Mouse (Mus musculus): ENCODE data around the gene Rab33b. TPM values are rescaled to one million over a fixed set of nuclear protein-coding genes. Genes with fewer than 3 reads are reported as not detected.

The Rab33b gene
- polyA plus RNA-seq, 1 experiment from 2014 or later: 33.7 TPM

- Histone ChIP-seq H3K27ac (ENCODE audit: low read length) (no peak overlapping the region), H3K36me3 (ENCODE audit: control insufficient read depth, insufficient read depth) (no peaks in the 10 kb centered on the region), H3K4me2 (ENCODE audit: low read length) (no peak overlapping the region), H3K9me3 (ENCODE audit: control insufficient read depth, low read length) (no peaks in the 10 kb centered on the region), H3K4me1 (replicated peaks; ENCODE audit: control insufficient read depth, insufficient read depth, low read length) (peaks cover 5% of the 10 kb centered on the region; the same call in 1 of the 2 replicates), H3K4me3 (replicated peaks; ENCODE audit: low read length) (no peak overlapping the region), H3K9ac (replicated peaks; ENCODE audit: low read depth, low read length) (no peak overlapping the region), H3K27me3 (replicated peaks; ENCODE audit: control insufficient read depth, insufficient read depth, low read length) (no peaks in the 10 kb centered on the region)
- WGBS: 94% methylated on average over 4 of the region's 4 CpGs
- no peak for ATAC-seq
These were observed 16.2 kb downstream of the Rab33b start for GRCm38 (mm10) chr3:51499876-51500275.

- Histone ChIP-seq H3K36me3 (ENCODE audit: control insufficient read depth, insufficient read depth) (no peaks in the 10 kb centered on the region), H3K4me1 (replicated peaks; ENCODE audit: control insufficient read depth, insufficient read depth, low read length) (peaks cover 5% of the 10 kb centered on the region; the same call in 1 of the 2 replicates)
These were observed 20.7 kb downstream of the Rab33b start for GRCm38 (mm10) chr3:51504385-51504952.

GRCm38 (mm10) chr3:51505465-51505864, 21.7 kb downstream of the Rab33b start:
- Histone ChIP-seq H3K9me3 (ENCODE audit: control insufficient read depth, low read length) (no peaks in the 10 kb centered on the region), H3K4me3 (replicated peaks; ENCODE audit: low read length) (no peak overlapping the region), H3K27ac (ENCODE audit: low read length) (no peak overlapping the region), H3K27me3 (replicated peaks; ENCODE audit: control insufficient read depth, insufficient read depth, low read length) (no peaks in the 10 kb centered on the region), H3K9ac (replicated peaks; ENCODE audit: low read depth, low read length) (no peak overlapping the region), H3K36me3 (ENCODE audit: control insufficient read depth, insufficient read depth) (no peaks in the 10 kb centered on the region), H3K4me2 (ENCODE audit: low read length) (no peak overlapping the region), H3K4me1 (replicated peaks; ENCODE audit: control insufficient read depth, insufficient read depth, low read length) (peaks cover 5% of the 10 kb centered on the region; the same call in 1 of the 2 replicates)
- ATAC-seq: no peak
- WGBS: 75% methylated on average over 19 of the region's 19 CpGs

More at GRCm38 (mm10) chr3:51504385-51504952, 20.7 kb downstream of the Rab33b start:
- Histone ChIP-seq H3K4me2 (ENCODE audit: low read length) (no peak overlapping the region), H3K27me3 (replicated peaks; ENCODE audit: control insufficient read depth, insufficient read depth, low read length) (no peaks in the 10 kb centered on the region), H3K9me3 (ENCODE audit: control insufficient read depth, low read length) (no peaks in the 10 kb centered on the region), H3K9ac (replicated peaks; ENCODE audit: low read depth, low read length) (no peak overlapping the region), H3K4me3 (replicated peaks; ENCODE audit: low read length) (no peak overlapping the region), H3K27ac (ENCODE audit: low read length) (no peak overlapping the region)
- 25% methylated on average over 11 of the region's 11 CpGs for WGBS
- ATAC-seq: no peak

- Histone ChIP-seq H3K27me3 (replicated peaks; ENCODE audit: control insufficient read depth, insufficient read depth, low read length) (no peaks in the 10 kb centered on the region), H3K9ac (replicated peaks; ENCODE audit: low read depth, low read length) (no peak overlapping the region), H3K4me3 (replicated peaks; ENCODE audit: low read length) (no peak overlapping the region), H3K36me3 (ENCODE audit: control insufficient read depth, insufficient read depth) (no peaks in the 10 kb centered on the region), H3K27ac (ENCODE audit: low read length) (no peak overlapping the region), H3K4me2 (ENCODE audit: low read length) (no peak overlapping the region), H3K9me3 (ENCODE audit: control insufficient read depth, low read length) (no peaks in the 10 kb centered on the region), H3K4me1 (replicated peaks; ENCODE audit: control insufficient read depth, insufficient read depth, low read length) (no peaks in the 10 kb centered on the region)
- ATAC-seq: peak; percentile 50; the same call in 1 of the 2 replicates
- 28% methylated on average over 8 of the region's 8 CpGs for WGBS
These were observed 27.2 kb downstream of the Rab33b start for GRCm38 (mm10) chr3:51510903-51511302.

- H3K9me3 ChIP-seq (ENCODE audit: control insufficient read depth, low read length): no peaks in the 10 kb centered on the region
- 96% methylated on average over 5 of the region's 5 CpGs for WGBS
- H3K36me3 ChIP-seq (ENCODE audit: control insufficient read depth, insufficient read depth): peaks cover 2% of the 10 kb centered on the region; the same call in 1 of the 2 replicates
- H3K4me2 ChIP-seq (ENCODE audit: low read length): no peak overlapping the region
- no peak overlapping the region for H3K9ac ChIP-seq (replicated peaks; ENCODE audit: low read depth, low read length)
- H3K4me3 ChIP-seq (replicated peaks; ENCODE audit: low read length): no peak overlapping the region
- no peak for ATAC-seq
- H3K27me3 ChIP-seq (replicated peaks; ENCODE audit: control insufficient read depth, insufficient read depth, low read length): no peaks in the 10 kb centered on the region
- no peak overlapping the region for H3K27ac ChIP-seq (ENCODE audit: low read length)
- no peaks in the 10 kb centered on the region for H3K4me1 ChIP-seq (replicated peaks; ENCODE audit: control insufficient read depth, insufficient read depth, low read length)
These were observed 28.3 kb downstream of the Rab33b start for GRCm38 (mm10) chr3:51511983-51512382.

- Histone ChIP-seq H3K27ac (ENCODE audit: low read length) (no peak overlapping the region), H3K9ac (replicated peaks; ENCODE audit: low read depth, low read length) (no peak overlapping the region), H3K4me2 (ENCODE audit: low read length) (no peak overlapping the region), H3K27me3 (replicated peaks; ENCODE audit: control insufficient read depth, insufficient read depth, low read length) (no peaks in the 10 kb centered on the region), H3K9me3 (ENCODE audit: control insufficient read depth, low read length) (no peaks in the 10 kb centered on the region), H3K36me3 (ENCODE audit: control insufficient read depth, insufficient read depth) (peaks cover 20% of the 10 kb centered on the region), H3K4me3 (replicated peaks; ENCODE audit: low read length) (no peak overlapping the region), H3K4me1 (replicated peaks; ENCODE audit: control insufficient read depth, insufficient read depth, low read length) (no peaks in the 10 kb centered on the region)
- no peak for ATAC-seq
- WGBS: 73% methylated on average over 4 of the region's 4 CpGs
These were observed 33.7 kb downstream of the Rab33b start for GRCm38 (mm10) chr3:51517467-51517866.

- no peak for ATAC-seq
- H3K27ac ChIP-seq (ENCODE audit: low read length): no peak overlapping the region
- no peaks in the 10 kb centered on the region for H3K9me3 ChIP-seq (ENCODE audit: control insufficient read depth, low read length)
- H3K4me3 ChIP-seq (replicated peaks; ENCODE audit: low read length): no peak overlapping the region
- no peak overlapping the region for H3K9ac ChIP-seq (replicated peaks; ENCODE audit: low read depth, low read length)
- no peak overlapping the region for H3K4me2 ChIP-seq (ENCODE audit: low read length)
- WGBS: 78% methylated on average over 12 of the region's 12 CpGs
- no peaks in the 10 kb centered on the region for H3K4me1 ChIP-seq (replicated peaks; ENCODE audit: control insufficient read depth, insufficient read depth, low read length)
- H3K36me3 ChIP-seq (ENCODE audit: control insufficient read depth, insufficient read depth): peaks cover 20% of the 10 kb centered on the region
- no peaks in the 10 kb centered on the region for H3K27me3 ChIP-seq (replicated peaks; ENCODE audit: control insufficient read depth, insufficient read depth, low read length)
These were observed 34.4 kb downstream of the Rab33b start for GRCm38 (mm10) chr3:51517878-51518762.

GRCm38 (mm10) chr3:51518763-51519121, 35.0 kb downstream of the Rab33b start:
- Histone ChIP-seq H3K4me1 (replicated peaks; ENCODE audit: control insufficient read depth, insufficient read depth, low read length) (no peaks in the 10 kb centered on the region), H3K9me3 (ENCODE audit: control insufficient read depth, low read length) (no peaks in the 10 kb centered on the region), H3K27me3 (replicated peaks; ENCODE audit: control insufficient read depth, insufficient read depth, low read length) (no peaks in the 10 kb centered on the region), H3K4me3 (replicated peaks; ENCODE audit: low read length) (no peak overlapping the region), H3K9ac (replicated peaks; ENCODE audit: low read depth, low read length) (no peak overlapping the region), H3K36me3 (ENCODE audit: control insufficient read depth, insufficient read depth) (peaks cover 25% of the 10 kb centered on the region), H3K4me2 (ENCODE audit: low read length) (no peak overlapping the region), H3K27ac (ENCODE audit: low read length) (no peak overlapping the region)
- no peak for ATAC-seq
- WGBS: 56% methylated on average over 6 of the region's 8 CpGs

- no peak overlapping the region for H3K27ac ChIP-seq (ENCODE audit: low read length)
- H3K36me3 ChIP-seq (ENCODE audit: control insufficient read depth, insufficient read depth): peaks cover 40% of the 10 kb centered on the region
- no peak overlapping the region for H3K9ac ChIP-seq (replicated peaks; ENCODE audit: low read depth, low read length)
- no peaks in the 10 kb centered on the region for H3K27me3 ChIP-seq (replicated peaks; ENCODE audit: control insufficient read depth, insufficient read depth, low read length)
- ATAC-seq: no peak
- no peak overlapping the region for H3K4me3 ChIP-seq (replicated peaks; ENCODE audit: low read length)
- H3K4me1 ChIP-seq (replicated peaks; ENCODE audit: control insufficient read depth, insufficient read depth, low read length): no peaks in the 10 kb centered on the region
- no peak overlapping the region for H3K4me2 ChIP-seq (ENCODE audit: low read length)
- no peaks in the 10 kb centered on the region for H3K9me3 ChIP-seq (ENCODE audit: control insufficient read depth, low read length)
- WGBS: 95% methylated on average over 14 of the region's 14 CpGs
These were observed 37.5 kb downstream of the Rab33b start for GRCm38 (mm10) chr3:51521262-51521661.

All from forebrain, embryonic 16.5 days (tissue).